Mouse (Mus musculus) small intestine, adult 2 months (tissue): ENCODE measurements at regions not wholly inside any gene's neighbourhood (a gene's known extent, or its start where the extent isn't known, plus 50 kb on each side); places are given as distances from the start of the nearest gene placed in this dataset.

Experiments
- CTCF ChIP-seq: fragments of 200-500 bp; IDR thresholded peaks from 2 replicates; pipeline ENCODE4 v1.5.1; 2012; ENCODE audit warnings: low read depth, mild to moderate bottlenecking, control low read depth, inconsistent platforms, low read length, moderate library complexity, mixed read lengths; ENCODE audit not compliant: insufficient replicate concordance, insufficient read length; ENCODE audit errors: extremely low read depth
- POLR2A ChIP-seq: fragments of 200-500 bp; IDR thresholded peaks from 2 replicates; pipeline ENCODE4 v1.6.1; 2012; ENCODE audit warnings: low read depth, mild to moderate bottlenecking, control low read depth, inconsistent platforms, low read length, moderate library complexity

- TF ChIP-seq CTCF (no peak), POLR2A (no peak)
These were observed 91.6 kb upstream of the Tmprss15 start for GRCm38 (mm10) chr16:79182474-79182873.
